Mouse (Mus musculus): Measurements from ENCODE around the gene Uaca. TPM values are rescaled to one million over a fixed set of nuclear protein-coding genes. Genes with fewer than 3 reads are reported as not detected.
A peak's percentile ranks its signal among the peaks of the same experiment; 100 is the strongest.

The Uaca gene
- polyA plus RNA-seq, 1 experiment from 2014 or later: 26.0 TPM

DNA sequence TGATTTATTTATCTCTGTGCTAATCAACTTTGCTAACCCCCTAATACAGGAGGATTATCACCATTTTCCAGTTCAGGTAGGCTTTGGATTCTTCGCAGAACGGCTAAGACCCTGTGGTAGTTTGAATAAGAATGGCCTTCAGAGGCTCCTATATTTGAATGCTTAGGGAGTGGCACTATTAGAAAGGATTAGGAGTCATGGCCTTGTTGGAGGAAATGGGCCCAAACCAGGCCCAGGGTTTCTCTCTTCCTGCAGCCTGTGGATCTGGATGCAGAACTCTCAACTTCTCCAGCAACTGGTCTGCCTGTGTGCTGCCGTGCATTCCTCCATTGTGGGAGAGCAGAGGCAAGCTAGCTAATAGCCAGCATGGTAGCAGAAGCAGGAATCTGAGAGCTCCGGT lies 27.2 kb downstream of the Uaca start:
- Histone ChIP-seq H3K4me2 (no peak overlapping the region), H3K4me3 (no peak overlapping the region), H3K9me3 (no peaks in the 10 kb centered on the region), H3K36me3 (no peaks in the 10 kb centered on the region), H3K27me3 (no peaks in the 10 kb centered on the region), H3K9ac (no peak overlapping the region), H3K4me1 (replicated peaks) (no peaks in the 10 kb centered on the region; the same call in 1 of the 2 replicates), H3K27ac (replicated peaks) (no peak overlapping the region)
- 89% methylated on average over 4 of the region's 4 CpGs for WGBS
- no peak for ATAC-seq (ENCODE audit: low read depth)

DNA sequence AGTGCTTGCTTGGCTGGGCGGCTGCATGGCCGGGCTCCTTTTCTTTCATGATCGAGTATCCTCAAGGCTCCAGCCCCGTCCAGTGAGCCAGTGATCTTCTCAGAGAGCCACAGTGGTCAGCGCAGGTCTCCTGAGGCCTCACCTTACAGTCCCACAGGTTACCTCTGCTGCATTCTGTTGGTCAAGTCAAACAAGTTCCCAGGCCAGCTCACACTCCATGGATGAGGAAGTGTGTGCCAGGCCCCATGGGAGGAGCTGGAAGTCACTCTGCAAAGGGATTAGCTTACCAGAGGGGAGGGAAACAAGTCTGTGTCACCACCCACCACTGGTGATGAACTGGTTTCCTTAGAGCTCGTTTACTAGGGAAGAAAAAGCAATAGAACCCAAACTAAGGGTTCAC lies 28.3 kb downstream of the Uaca start:
- Histone ChIP-seq H3K27me3 (no peaks in the 10 kb centered on the region), H3K4me3 (no peak overlapping the region), H3K4me1 (replicated peaks) (no peaks in the 10 kb centered on the region; the same call in 1 of the 2 replicates), H3K9ac (no peak overlapping the region), H3K9me3 (no peaks in the 10 kb centered on the region), H3K36me3 (no peaks in the 10 kb centered on the region), H3K27ac (replicated peaks) (no peak overlapping the region), H3K4me2 (no peak overlapping the region)
- WGBS: 92% methylated on average over 6 of the region's 6 CpGs
- ATAC-seq (ENCODE audit: low read depth): no peak

- no peak for ATAC-seq (ENCODE audit: low read depth)
- Histone ChIP-seq H3K4me2 (no peak overlapping the region), H3K9ac (no peak overlapping the region), H3K4me3 (no peak overlapping the region), H3K27ac (replicated peaks) (no peak overlapping the region), H3K4me1 (replicated peaks) (peaks cover 10% of the 10 kb centered on the region; the same call in 1 of the 2 replicates), H3K36me3 (no peaks in the 10 kb centered on the region), H3K9me3 (no peaks in the 10 kb centered on the region), H3K27me3 (no peaks in the 10 kb centered on the region)
- WGBS: 96% methylated on average over 7 of the region's 7 CpGs
Observed at GRCm38 (mm10) chr9:60825506-60825905, 31.2 kb downstream of the Uaca start.

- no peaks in the 10 kb centered on the region for H3K9me3 ChIP-seq
- no peaks in the 10 kb centered on the region for H3K36me3 ChIP-seq
- H3K4me1 ChIP-seq (replicated peaks): peaks cover 15% of the 10 kb centered on the region; the same call in 1 of the 2 replicates
- no peak overlapping the region for H3K9ac ChIP-seq
- no peak for ATAC-seq (ENCODE audit: low read depth)
- no peak overlapping the region for H3K27ac ChIP-seq (replicated peaks)
- no peak overlapping the region for H3K4me3 ChIP-seq
- H3K27me3 ChIP-seq: no peaks in the 10 kb centered on the region
- H3K4me2 ChIP-seq: no peak overlapping the region
- WGBS: 74% methylated on average over 7 of the region's 7 CpGs
Observed at GRCm38 (mm10) chr9:60826759-60827158, 32.4 kb downstream of the Uaca start.

DNA sequence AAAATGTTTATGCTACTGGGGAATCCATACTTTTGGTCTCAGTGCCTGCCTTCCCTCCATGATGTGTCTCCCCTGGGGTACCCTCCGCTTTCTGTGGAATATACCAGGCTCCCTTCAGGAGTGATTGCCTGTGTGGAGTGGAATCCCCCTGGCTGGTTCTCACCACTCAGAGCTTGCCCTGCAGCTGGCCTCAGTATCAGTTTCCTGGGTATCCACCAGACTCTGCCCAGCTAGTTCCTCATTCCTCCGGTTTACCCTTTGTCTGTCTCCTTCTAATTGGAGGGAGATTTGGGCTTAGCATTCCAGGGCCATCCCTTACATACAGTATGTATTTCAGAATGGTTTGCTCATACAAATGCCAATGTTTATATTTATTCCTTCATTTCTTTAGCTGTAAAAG lies 33.9 kb downstream of the Uaca start:
- H3K4me3 ChIP-seq: no peak overlapping the region
- H3K4me1 ChIP-seq (replicated peaks): peaks cover 15% of the 10 kb centered on the region; the same call in 1 of the 2 replicates
- no peak overlapping the region for H3K9ac ChIP-seq
- H3K36me3 ChIP-seq: no peaks in the 10 kb centered on the region
- H3K27ac ChIP-seq (replicated peaks): no peak overlapping the region
- WGBS: 77% methylated on average over 2 of the region's 2 CpGs
- no peaks in the 10 kb centered on the region for H3K9me3 ChIP-seq
- H3K4me2 ChIP-seq: no peak overlapping the region
- ATAC-seq (ENCODE audit: low read depth): no peak
- no peaks in the 10 kb centered on the region for H3K27me3 ChIP-seq

- no peak overlapping the region for H3K4me3 ChIP-seq
- H3K36me3 ChIP-seq: no peaks in the 10 kb centered on the region
- H3K9ac ChIP-seq: no peak overlapping the region
- no peaks in the 10 kb centered on the region for H3K27me3 ChIP-seq
- no peak overlapping the region for H3K27ac ChIP-seq (replicated peaks)
- WGBS: 53% methylated on average over 4 of the region's 4 CpGs
- no peak for ATAC-seq (ENCODE audit: low read depth)
- H3K4me2 ChIP-seq: no peak overlapping the region
- H3K4me1 ChIP-seq (replicated peaks): peaks cover 15% of the 10 kb centered on the region; the same call in 1 of the 2 replicates
- no peaks in the 10 kb centered on the region for H3K9me3 ChIP-seq
Observed at GRCm38 (mm10) chr9:60829610-60830009, 35.3 kb downstream of the Uaca start.

- WGBS: 82% methylated on average over 3 of the region's 3 CpGs
- Histone ChIP-seq H3K4me2 (no peak overlapping the region), H3K36me3 (no peaks in the 10 kb centered on the region), H3K9ac (no peak overlapping the region), H3K4me3 (no peak overlapping the region), H3K27me3 (no peaks in the 10 kb centered on the region), H3K9me3 (no peaks in the 10 kb centered on the region), H3K4me1 (replicated peaks) (peaks cover 15% of the 10 kb centered on the region; the same call in 1 of the 2 replicates), H3K27ac (replicated peaks) (no peak overlapping the region)
- ATAC-seq (ENCODE audit: low read depth): no peak
Observed at GRCm38 (mm10) chr9:60830079-60830478, 35.7 kb downstream of the Uaca start.

GRCm38 (mm10) chr9:60832233-60832632 lies 37.9 kb downstream of the Uaca start:
- no peak for ATAC-seq (ENCODE audit: low read depth)
- Histone ChIP-seq H3K9ac (no peak overlapping the region), H3K27ac (replicated peaks) (no peak overlapping the region), H3K9me3 (no peaks in the 10 kb centered on the region), H3K4me3 (no peak overlapping the region), H3K27me3 (no peaks in the 10 kb centered on the region), H3K4me1 (replicated peaks) (peaks cover 22% of the 10 kb centered on the region), H3K4me2 (no peak overlapping the region), H3K36me3 (no peaks in the 10 kb centered on the region)
- WGBS: 92% methylated on average over 8 of the region's 8 CpGs

- ATAC-seq (ENCODE audit: low read depth): no peak
- no peak overlapping the region for H3K27ac ChIP-seq (replicated peaks)
- no peaks in the 10 kb centered on the region for H3K27me3 ChIP-seq
- H3K9ac ChIP-seq: no peak overlapping the region
- H3K9me3 ChIP-seq: no peaks in the 10 kb centered on the region
- WGBS: 66% methylated on average over 5 of the region's 5 CpGs
- H3K36me3 ChIP-seq: no peaks in the 10 kb centered on the region
- peaks cover 28% of the 10 kb centered on the region for H3K4me1 ChIP-seq (replicated peaks)
- H3K4me2 ChIP-seq: no peak overlapping the region
- no peak overlapping the region for H3K4me3 ChIP-seq
Observed at GRCm38 (mm10) chr9:60836151-60836550, 41.8 kb downstream of the Uaca start.

DNA sequence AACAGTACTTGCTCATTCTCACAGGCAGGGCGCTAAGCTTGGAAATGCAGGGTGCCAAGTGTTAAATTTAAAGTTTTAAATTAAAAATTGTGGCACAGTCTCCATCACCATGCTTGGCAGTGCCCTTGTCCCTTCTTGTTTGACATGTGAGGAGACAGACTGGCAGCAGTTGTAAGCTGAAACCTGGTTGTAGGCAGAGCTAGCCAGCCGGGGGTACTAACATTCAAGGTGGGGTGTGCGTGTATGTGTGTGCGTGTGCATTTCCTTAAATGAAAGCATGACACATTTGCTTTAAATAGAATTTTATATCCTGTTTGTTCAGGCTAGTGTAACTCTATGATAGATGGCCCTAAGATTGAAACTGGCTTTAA lies 42.7 kb downstream of the Uaca start:
- peak overlapping the region; percentile 55; the same call in 1 of the 2 replicates for H3K27ac ChIP-seq (replicated peaks)
- H3K36me3 ChIP-seq: no peaks in the 10 kb centered on the region
- no peak overlapping the region for H3K9ac ChIP-seq
- H3K4me3 ChIP-seq: no peak overlapping the region
- no peaks in the 10 kb centered on the region for H3K9me3 ChIP-seq
- no peaks in the 10 kb centered on the region for H3K27me3 ChIP-seq
- ATAC-seq (ENCODE audit: low read depth): no peak
- 67% methylated on average over 4 of the region's 4 CpGs for WGBS
- H3K4me1 ChIP-seq (replicated peaks): peaks cover 28% of the 10 kb centered on the region
- H3K4me2 ChIP-seq: peak overlapping the region; percentile 52

- H3K9ac ChIP-seq: peak overlapping the region; percentile 52
- ATAC-seq (ENCODE audit: low read depth): no peak; the same call in 1 of the 2 replicates
- H3K27me3 ChIP-seq: no peaks in the 10 kb centered on the region
- H3K36me3 ChIP-seq: no peaks in the 10 kb centered on the region
- peaks cover 28% of the 10 kb centered on the region for H3K4me1 ChIP-seq (replicated peaks)
- H3K9me3 ChIP-seq: no peaks in the 10 kb centered on the region
- peak overlapping the region; percentile 17 for H3K4me3 ChIP-seq
- H3K27ac ChIP-seq (replicated peaks): peak overlapping the region; percentile 55
- peak overlapping the region; percentile 52 for H3K4me2 ChIP-seq
- WGBS: 9% methylated on average over 20 of the region's 20 CpGs
Observed at GRCm38 (mm10) chr9:60837449-60838141, 43.3 kb downstream of the Uaca start.

DNA sequence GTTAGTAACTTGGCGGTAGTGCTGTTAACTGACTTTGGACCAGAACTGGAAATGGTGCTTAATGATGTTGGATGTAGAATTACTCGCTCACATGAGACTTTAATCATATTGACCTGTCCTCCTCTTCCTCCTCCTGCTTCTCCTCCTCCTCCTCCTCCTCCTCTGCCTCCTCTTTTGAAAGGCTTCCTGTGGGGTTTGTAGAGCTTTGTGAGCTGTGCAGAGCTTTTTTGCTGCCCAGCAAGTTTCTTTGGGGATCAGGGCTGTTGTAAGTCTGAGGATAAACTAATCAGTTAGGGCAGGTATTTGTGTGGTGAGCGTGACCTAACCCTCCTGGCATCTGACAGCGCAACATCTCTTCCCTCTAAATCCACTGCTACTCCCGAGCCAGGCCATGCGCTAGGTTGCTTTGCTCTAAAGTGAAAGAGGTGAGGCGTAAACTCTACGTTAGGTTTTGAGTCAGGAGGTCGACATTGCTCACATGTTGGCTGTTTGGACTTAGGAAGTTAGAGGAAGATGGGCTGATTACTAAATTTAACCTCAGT lies 44.1 kb downstream of the Uaca start:
- H3K27me3 ChIP-seq: no peaks in the 10 kb centered on the region
- no peaks in the 10 kb centered on the region for H3K36me3 ChIP-seq
- H3K4me2 ChIP-seq: peak overlapping the region; percentile 52
- peak overlapping the region; percentile 55 for H3K27ac ChIP-seq (replicated peaks)
- no peak overlapping the region for H3K4me3 ChIP-seq
- 54% methylated on average over 9 of the region's 9 CpGs for WGBS
- no peaks in the 10 kb centered on the region for H3K9me3 ChIP-seq
- ATAC-seq (ENCODE audit: low read depth): no peak
- no peak overlapping the region for H3K9ac ChIP-seq
- H3K4me1 ChIP-seq (replicated peaks): peaks cover 28% of the 10 kb centered on the region

DNA sequence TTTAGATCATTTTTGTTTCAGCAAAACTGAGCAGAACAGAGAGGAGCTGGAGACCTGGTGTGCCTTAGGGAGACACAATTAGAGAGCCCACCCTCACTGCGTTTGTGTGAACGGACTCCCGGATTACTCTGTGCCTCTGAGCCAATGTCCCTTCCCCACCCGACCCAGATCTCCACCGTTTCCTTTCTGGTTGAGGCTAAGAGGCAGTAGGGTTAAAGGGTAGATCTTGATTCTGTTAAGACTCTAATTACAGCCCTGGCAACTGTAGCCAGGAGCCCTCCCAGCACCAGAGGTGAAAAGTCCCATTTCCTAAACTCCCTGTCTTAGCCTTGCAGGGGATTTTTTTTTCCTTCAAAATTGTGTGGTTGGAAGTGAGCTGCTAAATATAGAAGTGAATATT lies 47.1 kb downstream of the Uaca start:
- H3K4me3 ChIP-seq: no peak overlapping the region
- no peak for ATAC-seq (ENCODE audit: low read depth)
- no peaks in the 10 kb centered on the region for H3K27me3 ChIP-seq
- no peaks in the 10 kb centered on the region for H3K9me3 ChIP-seq
- no peak overlapping the region for H3K9ac ChIP-seq
- no peaks in the 10 kb centered on the region for H3K36me3 ChIP-seq
- no peak overlapping the region for H3K27ac ChIP-seq (replicated peaks)
- 69% methylated on average over 5 of the region's 5 CpGs for WGBS
- H3K4me2 ChIP-seq: no peak overlapping the region
- H3K4me1 ChIP-seq (replicated peaks): peaks cover 31% of the 10 kb centered on the region
